Mouse (Mus musculus) stomach, embryonic 15.5 days (tissue): ENCODE measurements at regions not wholly inside any gene's neighbourhood (a gene's known extent, or its start where the extent isn't known, plus 50 kb on each side); places are given as distances from the start of the nearest gene placed in this dataset.

Experiments used
- ATAC-seq: fragments of 200-750 bp; cut with Nextera tagmentation; 2 replicates; pipeline ENCODE4 v1.8.0; 2017; ENCODE audit warnings: low read depth, moderate number of reproducible peaks, moderate TSS enrichment; ENCODE audit not compliant: insufficient read depth, low FRiP score
- H3K27ac ChIP-seq: fragments of 300-500 bp; sonication (generic); 2 replicates; pipeline ENCODE4 v1.5.1; 2015; ENCODE audit warnings: mild to moderate bottlenecking, inconsistent platforms
- H3K27me3 ChIP-seq: fragments of 300-500 bp; sonication (generic); replicated peaks from 2 replicates; pipeline ENCODE4 v1.6.1; 2015; ENCODE audit warnings: inconsistent platforms
- H3K36me3 ChIP-seq: fragments of 300-500 bp; sonication (generic); 2 replicates; pipeline ENCODE4 v1.6.1; 2015; ENCODE audit warnings: inconsistent platforms
- H3K4me1 ChIP-seq: fragments of 300-500 bp; sonication (generic); 2 replicates; pipeline ENCODE4 v1.6.1; 2015; ENCODE audit warnings: inconsistent platforms
- H3K4me2 ChIP-seq: fragments of 300-500 bp; sonication (generic); 2 replicates; pipeline ENCODE4 v1.6.1; 2015; ENCODE audit warnings: mild to moderate bottlenecking, inconsistent platforms
- H3K4me3 ChIP-seq: fragments of 300-500 bp; sonication (generic); replicated peaks from 2 replicates; pipeline ENCODE4 v1.5.1; 2015; ENCODE audit warnings: inconsistent platforms
- H3K9ac ChIP-seq: fragments of 300-500 bp; sonication (generic); 2 replicates; pipeline ENCODE4 v1.6.1; 2015; ENCODE audit warnings: inconsistent platforms
- H3K9me3 ChIP-seq: fragments of 300-500 bp; sonication (generic); 2 replicates; pipeline ENCODE4 v1.6.1; 2016; ENCODE audit warnings: inconsistent platforms
- WGBS: fragments of 180-500 bp; shearing (Covaris S2); methylation state at CpG from one replicate; pipeline ENCODE4 v1.1.7; 2015; 5-methylcytosine and 5-hydroxymethylcytosine counted together

GRCm38 (mm10) chr16:5829071-5829470 lies 56.1 kb upstream of the Rbfox1 start:
- no peak overlapping the region for H3K4me3 ChIP-seq
- WGBS, result 80% methylated on average over 9 of the region's 9 CpGs
- H3K27me3 ChIP-seq, result no peaks in the 10 kb centered on the region
- no peaks in the 10 kb centered on the region for H3K36me3 ChIP-seq
- no peaks in the 10 kb centered on the region for H3K9me3 ChIP-seq
- no peak overlapping the region for H3K9ac ChIP-seq
- ATAC-seq, result no peak
- no peaks in the 10 kb centered on the region for H3K4me1 ChIP-seq
- no peak overlapping the region for H3K27ac ChIP-seq
- no peak overlapping the region for H3K4me2 ChIP-seq

GRCm38 (mm10) chr16:5823316-5823715 lies 61.8 kb upstream of the Rbfox1 start:
- Histone ChIP-seq H3K4me3 (no peak overlapping the region), H3K4me1 (no peaks in the 10 kb centered on the region), H3K36me3 (no peaks in the 10 kb centered on the region), H3K27me3 (no peaks in the 10 kb centered on the region), H3K9me3 (no peaks in the 10 kb centered on the region), H3K4me2 (no peak overlapping the region), H3K9ac (no peak overlapping the region), H3K27ac (no peak overlapping the region)
- 26% methylated on average over 1 of the region's 1 CpGs for WGBS
- no peak for ATAC-seq

GRCm38 (mm10) chr16:5817166-5817565 lies 68.0 kb upstream of the Rbfox1 start:
- no peak for ATAC-seq
- H3K9ac ChIP-seq, result no peak overlapping the region
- no peaks in the 10 kb centered on the region for H3K27me3 ChIP-seq
- H3K9me3 ChIP-seq, result no peaks in the 10 kb centered on the region
- no peaks in the 10 kb centered on the region for H3K4me1 ChIP-seq
- H3K36me3 ChIP-seq, result no peaks in the 10 kb centered on the region
- H3K27ac ChIP-seq, result no peak overlapping the region
- H3K4me3 ChIP-seq, result no peak overlapping the region
- 40% methylated on average over 3 of the region's 3 CpGs for WGBS
- no peak overlapping the region for H3K4me2 ChIP-seq

- Histone ChIP-seq H3K4me2 (no peak overlapping the region), H3K9ac (no peak overlapping the region), H3K4me3 (no peak overlapping the region), H3K9me3 (no peaks in the 10 kb centered on the region), H3K4me1 (no peaks in the 10 kb centered on the region), H3K27me3 (no peaks in the 10 kb centered on the region), H3K27ac (no peak overlapping the region), H3K36me3 (no peaks in the 10 kb centered on the region)
- WGBS, result 77% methylated on average over 2 of the region's 2 CpGs
- ATAC-seq, result no peak
Measured at GRCm38 (mm10) chr16:5812245-5812820, 72.8 kb upstream of the Rbfox1 start.

- 55% methylated on average over 2 of the region's 2 CpGs for WGBS
- Histone ChIP-seq H3K4me3 (no peak overlapping the region), H3K4me1 (no peaks in the 10 kb centered on the region), H3K27me3 (no peaks in the 10 kb centered on the region), H3K27ac (no peak overlapping the region), H3K9me3 (no peaks in the 10 kb centered on the region), H3K4me2 (no peak overlapping the region), H3K36me3 (no peaks in the 10 kb centered on the region), H3K9ac (no peak overlapping the region)
- no peak for ATAC-seq
Measured at GRCm38 (mm10) chr16:5811654-5811992, 73.5 kb upstream of the Rbfox1 start.

GRCm38 (mm10) chr16:5810986-5811653 lies 74.0 kb upstream of the Rbfox1 start:
- WGBS, result 49% methylated on average over 10 of the region's 10 CpGs
- no peak overlapping the region for H3K4me2 ChIP-seq
- H3K9ac ChIP-seq, result no peak overlapping the region
- no peaks in the 10 kb centered on the region for H3K27me3 ChIP-seq
- H3K36me3 ChIP-seq, result no peaks in the 10 kb centered on the region
- no peak overlapping the region for H3K4me3 ChIP-seq
- no peak for ATAC-seq
- no peaks in the 10 kb centered on the region for H3K4me1 ChIP-seq
- no peak overlapping the region for H3K27ac ChIP-seq
- no peaks in the 10 kb centered on the region for H3K9me3 ChIP-seq

GRCm38 (mm10) chr16:5798188-5798587 lies 87.0 kb upstream of the Rbfox1 start:
- no peak; the same call in 1 of the 2 replicates for ATAC-seq
- H3K36me3 ChIP-seq, result no peaks in the 10 kb centered on the region
- no peaks in the 10 kb centered on the region for H3K27me3 ChIP-seq
- 68% methylated on average over 7 of the region's 7 CpGs for WGBS
- no peaks in the 10 kb centered on the region for H3K4me1 ChIP-seq
- no peak overlapping the region for H3K4me2 ChIP-seq
- H3K27ac ChIP-seq, result no peak overlapping the region
- no peak overlapping the region for H3K4me3 ChIP-seq
- H3K9me3 ChIP-seq, result no peaks in the 10 kb centered on the region
- no peak overlapping the region for H3K9ac ChIP-seq

GRCm38 (mm10) chr16:5792216-5792615 lies 92.9 kb upstream of the Rbfox1 start:
- H3K4me1 ChIP-seq, result no peaks in the 10 kb centered on the region
- no peaks in the 10 kb centered on the region for H3K27me3 ChIP-seq
- H3K27ac ChIP-seq, result no peak overlapping the region
- H3K4me2 ChIP-seq, result no peak overlapping the region
- ATAC-seq, result no peak
- 42% methylated on average over 1 of the region's 1 CpGs for WGBS
- no peaks in the 10 kb centered on the region for H3K9me3 ChIP-seq
- H3K4me3 ChIP-seq, result no peak overlapping the region
- H3K9ac ChIP-seq, result no peak overlapping the region
- H3K36me3 ChIP-seq, result no peaks in the 10 kb centered on the region

GRCm38 (mm10) chr16:5790161-5790560 lies 95.0 kb upstream of the Rbfox1 start:
- Histone ChIP-seq H3K9ac (no peak overlapping the region), H3K4me2 (no peak overlapping the region), H3K4me3 (no peak overlapping the region), H3K4me1 (no peaks in the 10 kb centered on the region), H3K36me3 (no peaks in the 10 kb centered on the region), H3K27ac (no peak overlapping the region), H3K27me3 (no peaks in the 10 kb centered on the region), H3K9me3 (no peaks in the 10 kb centered on the region)
- WGBS, result 86% methylated on average over 3 of the region's 3 CpGs
- ATAC-seq, result no peak

GRCm38 (mm10) chr16:5787206-5787605 lies 97.9 kb upstream of the Rbfox1 start:
- H3K4me2 ChIP-seq, result no peak overlapping the region
- H3K27me3 ChIP-seq, result no peaks in the 10 kb centered on the region
- H3K4me3 ChIP-seq, result no peak overlapping the region
- H3K9ac ChIP-seq, result no peak overlapping the region
- H3K27ac ChIP-seq, result no peak overlapping the region
- H3K36me3 ChIP-seq, result no peaks in the 10 kb centered on the region
- no peaks in the 10 kb centered on the region for H3K9me3 ChIP-seq
- ATAC-seq, result no peak
- no peaks in the 10 kb centered on the region for H3K4me1 ChIP-seq

- no peak for ATAC-seq
- Histone ChIP-seq H3K36me3 (no peaks in the 10 kb centered on the region), H3K27ac (no peak overlapping the region), H3K4me1 (no peaks in the 10 kb centered on the region), H3K4me3 (no peak overlapping the region), H3K4me2 (no peak overlapping the region), H3K9me3 (no peaks in the 10 kb centered on the region), H3K9ac (no peak overlapping the region), H3K27me3 (no peaks in the 10 kb centered on the region)
- 80% methylated on average over 19 of the region's 19 CpGs for WGBS
Measured at GRCm38 (mm10) chr16:5766771-5767421, 118.3 kb upstream of the Rbfox1 start.

- no peaks in the 10 kb centered on the region for H3K27me3 ChIP-seq
- H3K9ac ChIP-seq, result no peak overlapping the region
- no peak overlapping the region for H3K4me2 ChIP-seq
- H3K36me3 ChIP-seq, result no peaks in the 10 kb centered on the region
- H3K27ac ChIP-seq, result no peak overlapping the region
- WGBS, result 19% methylated on average over 4 of the region's 4 CpGs
- no peak overlapping the region for H3K4me3 ChIP-seq
- no peak for ATAC-seq
- H3K4me1 ChIP-seq, result no peaks in the 10 kb centered on the region
- no peaks in the 10 kb centered on the region for H3K9me3 ChIP-seq
Measured at GRCm38 (mm10) chr16:5765143-5765542, 120.0 kb upstream of the Rbfox1 start.
